Mouse (Mus musculus): ENCODE data around the gene Gimap4.

GRCm38 (mm10) chr6:48692962-48693361, 8.6 kb downstream of the Gimap4 start:
- TF ChIP-seq CTCF (IDR thresholded peaks at IDR 0.05; ENCODE audit: control insufficient read depth, insufficient read depth, insufficient replicate concordance, low read depth, low read length), result no peak
- TF ChIP-seq POLR2A (IDR thresholded peaks at IDR 0.05; ENCODE audit: control insufficient read depth, low read depth, low read length), result no peak

Measured in testis, adult 2 months (tissue).